Mouse (Mus musculus) lung, postnatal 4 days (tissue): Measurements from ENCODE around the gene Psmb6.
"Not testable (repeated sequence)": the region's sequence is repeated elsewhere in the genome, so short reads cannot be mapped to it uniquely, and the experiment has no call there.

Experiments
- DNase-seq, 2 experiments: peaks; one replicate each; pipeline ENCODE4 v3.0.0; 2021

Gene Psmb6

DNA sequence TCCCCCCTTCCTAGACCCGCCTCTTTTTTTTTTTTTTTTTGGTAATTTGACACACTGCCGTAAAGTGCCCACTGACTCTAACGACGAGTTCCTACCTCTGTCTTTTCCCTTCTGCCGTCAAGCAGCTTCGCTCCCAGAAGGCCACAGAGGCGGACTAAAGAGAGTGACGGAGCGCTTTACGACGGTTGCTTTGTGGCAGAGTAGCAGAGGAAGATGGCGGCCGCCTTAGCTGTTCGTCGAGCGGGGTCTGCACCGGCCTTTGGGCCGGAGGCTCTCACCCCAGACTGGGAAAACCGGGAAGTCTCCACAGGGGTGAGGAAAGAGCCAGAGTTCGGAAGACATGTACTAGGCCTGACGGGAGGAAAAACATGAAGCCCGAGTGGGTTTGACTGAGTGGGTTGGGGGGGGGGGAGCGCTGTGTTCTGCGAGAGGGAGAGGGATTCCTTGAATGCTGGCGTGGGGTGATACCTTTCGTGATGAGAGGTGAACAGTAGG is at the start of gene Psmb6:
Gene Psmb6, plus strand, starts transcription at position 184 of the 495 bp plus-strand sequence.
- DNase-seq, result peak; percentile 92 to 94

DNA sequence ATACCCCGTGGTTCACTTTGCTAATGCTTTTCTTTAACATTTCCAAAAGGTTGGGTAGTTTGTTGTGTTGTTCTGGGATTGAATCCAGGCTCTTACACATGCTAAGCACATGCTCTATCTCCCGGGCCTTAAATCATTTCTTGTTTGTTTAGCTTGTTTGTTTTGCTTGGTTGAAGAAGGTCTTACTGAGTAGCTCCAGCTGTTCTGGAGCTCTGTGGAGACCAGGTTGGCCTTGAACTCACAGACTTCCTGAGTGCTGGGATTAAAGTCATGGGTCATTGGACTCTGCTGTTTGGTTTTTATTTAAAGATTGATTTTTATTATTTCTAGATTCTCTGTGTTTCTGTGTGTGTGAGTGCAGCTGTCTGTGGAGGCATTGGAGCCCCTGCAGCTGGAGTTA is 39.7 kb upstream of the Psmb6 start:
- no peak for DNase-seq

DNA sequence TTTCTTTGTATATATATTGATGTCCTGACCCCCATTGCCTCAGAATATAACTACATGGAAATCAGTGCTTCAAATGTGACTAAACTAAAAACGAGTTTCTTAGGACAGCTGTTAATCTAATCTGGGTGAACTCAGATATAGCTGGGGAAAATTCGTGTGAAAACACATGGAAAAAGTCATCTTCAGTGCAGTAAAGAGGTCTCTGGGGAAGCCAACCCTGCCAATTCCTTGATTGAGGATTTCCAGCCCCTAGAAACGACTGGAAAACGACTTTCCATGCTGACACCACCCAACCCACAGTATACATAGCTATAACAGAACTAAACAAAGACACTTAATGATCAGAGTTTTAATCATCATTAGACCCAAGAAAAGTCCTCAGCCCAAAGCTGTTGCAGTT is 37.4 kb upstream of the Psmb6 start:
- DNase-seq, result no peak

DNA sequence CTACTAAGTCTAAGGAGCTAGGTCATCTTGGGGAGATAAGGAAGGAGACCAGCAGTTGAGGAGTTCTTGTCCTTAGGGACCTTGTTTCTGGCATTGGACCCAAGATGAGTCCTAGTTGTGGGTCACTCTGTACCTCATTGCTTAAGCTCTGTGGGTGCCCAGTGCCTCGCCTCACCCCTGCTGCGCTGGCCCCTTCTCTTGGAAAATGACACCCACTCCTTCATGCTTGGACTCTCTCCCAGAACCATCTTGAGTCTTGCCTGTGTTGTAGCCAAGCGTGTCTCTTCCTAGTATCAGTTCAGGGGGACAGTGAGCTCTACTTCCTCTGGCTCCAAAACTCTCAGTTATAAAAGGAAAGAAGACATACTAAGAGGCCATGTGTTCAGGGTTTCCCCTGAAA is 36.0 kb upstream of the Psmb6 start:
- no peak for DNase-seq

DNA sequence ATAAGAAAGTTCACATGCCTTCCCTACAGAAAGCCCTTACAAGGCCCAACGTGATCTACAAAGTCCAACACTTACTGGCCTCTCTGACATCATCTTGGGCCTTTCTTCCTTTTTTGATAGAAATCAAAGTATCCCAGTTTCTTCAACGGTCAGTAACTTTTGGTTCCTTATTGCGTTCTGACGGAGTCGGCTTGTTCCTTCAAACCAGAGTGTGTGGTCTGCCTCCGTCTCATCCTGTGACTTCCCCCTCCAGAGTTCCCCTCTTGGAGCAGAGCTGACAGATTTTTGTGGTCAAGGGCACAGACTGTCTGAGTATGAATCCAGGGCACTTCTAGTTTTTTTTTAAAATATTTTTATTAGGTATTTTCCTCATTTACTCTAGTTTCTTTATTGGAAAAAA is 35.5 kb upstream of the Psmb6 start:
- peak in 1 of 2 experiments; percentile 31 for DNase-seq

DNA sequence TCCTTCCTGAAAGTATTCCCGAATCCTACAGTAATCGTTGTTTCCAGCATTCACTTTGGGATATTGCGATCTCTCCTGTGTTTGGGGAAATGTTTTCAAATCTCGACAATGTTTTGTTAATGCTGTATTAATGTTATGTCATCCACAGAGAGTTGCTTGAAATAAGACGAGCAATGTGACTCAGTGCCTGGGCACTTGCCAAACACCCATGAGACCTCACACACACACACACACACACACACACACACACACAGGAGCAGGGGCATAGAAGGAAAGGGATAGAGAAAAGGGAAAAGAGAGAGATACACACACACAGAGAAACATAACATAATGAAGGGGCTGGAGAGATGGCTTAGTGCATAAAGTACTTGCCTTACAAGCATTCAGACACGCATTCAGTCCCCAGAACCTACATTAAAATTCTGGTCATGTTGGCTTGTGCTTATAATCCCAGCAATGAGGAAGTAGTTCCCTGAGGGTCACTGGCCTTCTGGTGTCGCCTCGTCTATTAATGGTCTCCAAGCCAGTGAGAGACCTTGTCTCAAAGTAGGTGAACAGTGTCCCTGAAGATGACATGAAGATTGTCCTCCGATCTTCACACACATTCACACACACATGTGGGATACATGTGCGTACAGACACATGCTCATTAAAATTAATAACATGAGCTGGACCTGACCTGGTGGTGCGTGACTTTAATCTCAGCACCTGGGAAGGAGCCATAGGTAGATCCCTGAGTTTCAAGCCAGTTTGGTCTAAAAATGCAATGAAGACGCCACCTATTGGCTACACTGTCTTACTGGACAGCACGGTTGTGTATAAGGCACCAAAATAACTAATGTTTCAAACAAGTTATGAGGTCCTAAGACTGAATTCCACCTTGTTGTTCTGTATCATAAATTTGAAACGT is 25.3 kb upstream of the Psmb6 start:
- peak; percentile 24 to 38 for DNase-seq

DNA sequence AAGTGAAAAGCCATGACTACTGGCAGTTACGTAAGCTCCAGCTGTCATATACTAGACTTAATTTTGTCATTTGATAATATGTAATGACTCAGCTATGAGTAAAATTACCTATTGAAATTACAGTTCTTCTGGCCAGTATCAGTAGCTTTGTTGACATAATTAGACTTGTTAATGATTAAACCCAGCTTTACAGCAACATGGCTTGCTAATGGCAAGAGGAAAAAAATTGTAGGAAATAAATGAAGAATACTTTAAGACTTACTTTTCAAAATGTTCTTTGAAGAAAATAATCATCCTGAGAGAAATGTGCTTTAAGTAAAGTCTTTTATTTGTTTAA is 24.7 kb upstream of the Psmb6 start:
- DNase-seq, result no peak

DNA sequence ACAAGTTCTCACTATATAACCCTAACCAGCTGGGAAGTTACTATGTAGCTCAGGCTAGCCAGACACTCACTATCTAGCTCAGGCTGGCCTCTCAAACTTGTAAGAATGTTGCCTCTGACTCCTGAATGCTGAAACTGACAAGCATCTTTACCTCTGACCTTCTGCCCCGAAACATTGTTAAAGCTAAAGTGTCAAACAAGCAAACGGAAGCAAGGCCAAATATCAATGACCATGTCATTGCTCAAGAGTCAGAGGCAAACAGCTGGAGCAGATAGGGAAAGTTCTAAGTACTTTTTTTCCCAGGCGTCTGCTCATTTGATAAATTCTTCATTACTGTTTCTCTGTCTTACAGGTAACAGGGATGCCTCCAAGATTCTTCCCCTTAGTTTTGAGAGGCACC is 23.1 kb upstream of the Psmb6 start:
- no peak for DNase-seq

DNA sequence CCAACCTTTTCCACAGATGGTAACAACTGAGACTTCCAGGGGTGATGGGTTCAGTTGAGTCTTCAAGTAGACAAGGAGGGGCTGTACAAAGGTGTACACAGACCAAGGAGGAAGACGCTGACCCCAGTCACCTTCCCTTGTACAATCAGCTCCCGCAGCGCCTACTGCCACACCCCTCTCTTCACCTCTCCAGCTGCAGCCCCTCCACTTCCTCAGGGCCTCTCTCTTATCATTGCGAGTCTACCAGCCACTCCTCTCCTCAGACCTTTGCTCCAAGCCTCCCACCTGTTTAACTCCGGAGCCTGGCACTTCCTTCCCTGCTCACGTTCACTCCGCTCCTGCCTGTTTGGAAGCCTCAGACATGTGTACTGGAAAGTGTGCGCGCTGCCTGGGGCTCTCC is 20.2 kb upstream of the Psmb6 start, which contains the start of gene Tm4sf5:
Gene Tm4sf5, plus strand, starts transcription at position 275 of the 400 bp plus-strand sequence.
- no peak for DNase-seq

DNA sequence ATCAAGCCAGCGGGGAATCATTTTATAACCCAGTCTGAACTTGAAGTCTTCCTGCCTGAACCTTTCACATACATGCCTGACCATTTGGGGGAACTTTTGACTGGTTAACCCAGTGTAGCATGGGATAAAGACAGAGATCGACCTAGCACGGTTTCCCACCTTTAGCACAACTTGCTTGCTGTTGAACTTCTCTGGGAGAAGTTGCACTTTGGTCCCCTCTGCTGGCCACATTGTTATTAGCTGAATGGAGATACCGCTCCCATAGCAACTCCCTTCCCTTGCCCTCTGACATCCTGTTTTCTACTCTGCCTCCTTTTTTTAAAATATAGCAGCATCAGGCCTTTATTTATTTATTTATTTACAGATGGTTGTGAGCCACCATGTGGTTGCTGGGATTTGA is 18.8 kb upstream of the Psmb6 start:
- DNase-seq, result peak; percentile 58 to 83

DNA sequence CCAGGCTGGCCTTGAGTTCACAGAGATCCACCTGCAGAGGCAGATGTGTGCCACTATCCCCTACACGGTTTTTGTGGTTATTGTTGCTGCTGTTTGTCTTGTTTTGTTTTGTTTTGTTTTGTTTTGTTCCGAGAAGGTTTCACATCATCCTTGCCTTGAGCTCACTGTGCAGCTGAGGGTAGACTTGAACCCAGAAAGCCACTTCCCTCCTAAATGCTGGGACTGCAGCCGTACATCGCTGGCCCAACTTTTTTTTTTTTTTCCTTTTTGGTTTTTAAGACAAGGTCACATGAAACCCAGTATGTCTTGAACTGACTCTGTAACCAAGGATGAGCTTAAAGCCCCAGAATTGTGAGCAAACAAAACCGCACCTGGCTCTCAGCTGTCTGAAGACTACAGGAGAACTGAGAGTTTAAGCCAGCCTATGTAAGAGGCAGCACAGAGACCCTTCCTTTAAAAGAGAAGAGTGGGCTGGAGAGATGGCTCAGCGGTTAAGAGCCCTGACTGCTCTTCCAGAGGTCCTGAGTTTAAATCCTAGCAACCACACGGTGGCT is 18.1 kb upstream of the Psmb6 start:
- no peak for DNase-seq

DNA sequence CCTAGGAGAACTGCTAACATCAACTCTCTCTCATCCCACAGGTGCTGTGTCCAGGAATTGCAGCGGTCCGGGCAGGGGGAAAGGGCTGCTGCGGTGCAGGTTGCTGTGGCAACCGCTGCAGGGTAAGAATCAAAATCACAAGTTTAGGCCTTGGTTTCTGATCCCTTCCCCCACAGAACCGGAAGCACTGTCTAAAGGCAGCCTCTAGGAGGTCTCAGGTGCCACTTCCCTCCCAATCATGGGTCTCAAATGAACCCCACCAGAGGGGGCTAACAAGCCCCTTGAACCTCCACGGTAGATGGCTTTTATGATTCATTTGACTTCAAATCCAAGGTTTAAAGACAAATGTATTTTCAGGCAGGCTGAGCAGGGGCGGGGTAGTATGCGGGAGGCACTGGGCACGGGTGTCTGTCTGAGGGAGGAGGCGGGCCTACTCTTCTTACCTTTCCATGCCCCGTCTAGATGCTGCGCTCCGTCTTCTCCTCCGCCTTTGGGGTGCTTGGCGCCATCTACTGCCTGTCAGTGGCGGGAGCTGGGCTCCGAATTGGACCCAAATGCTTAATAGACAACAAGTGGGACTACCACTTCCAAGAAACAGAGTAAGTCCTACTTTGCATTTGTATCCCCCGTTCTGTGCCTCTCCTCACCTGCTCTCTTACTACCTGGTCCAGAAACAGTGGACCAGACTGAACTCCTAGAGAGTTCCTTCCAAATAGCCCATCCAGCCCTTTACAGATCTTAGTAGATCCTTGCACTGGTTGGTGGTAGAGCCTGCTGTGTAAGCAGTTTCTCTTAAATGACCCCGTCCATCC is 15.2 kb upstream of the Psmb6 start:
- peak in 1 of 2 experiments; percentile 43 for DNase-seq

DNA sequence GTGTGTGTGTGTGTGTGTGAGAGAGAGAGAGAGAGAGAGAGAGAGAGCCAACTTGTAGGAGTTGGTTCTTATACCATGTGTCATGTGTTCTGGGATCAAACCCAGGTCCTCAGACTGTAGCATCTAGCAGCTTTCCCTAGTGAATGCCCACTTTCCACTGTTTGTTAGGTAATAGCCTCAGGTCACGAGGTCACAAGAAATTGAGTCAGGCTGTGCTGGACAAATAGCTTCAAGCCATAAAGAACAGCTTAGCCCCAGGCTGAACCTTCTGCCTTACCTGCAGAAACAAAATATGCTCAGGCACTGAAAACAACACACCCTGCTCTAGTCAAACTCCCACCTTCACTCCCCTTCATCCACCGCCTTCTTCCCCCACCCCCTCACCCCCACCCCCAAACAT is 13.9 kb upstream of the Psmb6 start:
- no peak for DNase-seq

DNA sequence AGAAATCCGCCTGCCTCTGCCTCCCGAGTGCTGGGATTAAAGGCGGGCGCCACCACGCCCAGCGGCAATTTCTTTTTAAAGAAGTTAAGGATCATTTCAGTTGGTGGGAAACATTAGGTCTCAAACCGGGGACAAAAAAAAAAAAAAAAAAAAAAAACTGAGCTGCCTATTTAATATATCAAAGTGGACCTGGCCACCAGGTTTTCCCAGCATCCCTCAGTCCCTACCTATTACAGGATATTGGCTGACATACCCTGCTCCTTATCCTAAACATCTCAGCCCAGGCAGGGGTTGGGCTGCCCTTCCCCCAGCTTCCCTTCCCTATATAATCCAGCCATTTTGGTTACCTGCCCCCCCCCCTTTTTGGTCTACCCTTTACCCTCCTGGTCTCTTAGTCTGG is 13.3 kb upstream of the Psmb6 start:
- no peak for DNase-seq

DNA sequence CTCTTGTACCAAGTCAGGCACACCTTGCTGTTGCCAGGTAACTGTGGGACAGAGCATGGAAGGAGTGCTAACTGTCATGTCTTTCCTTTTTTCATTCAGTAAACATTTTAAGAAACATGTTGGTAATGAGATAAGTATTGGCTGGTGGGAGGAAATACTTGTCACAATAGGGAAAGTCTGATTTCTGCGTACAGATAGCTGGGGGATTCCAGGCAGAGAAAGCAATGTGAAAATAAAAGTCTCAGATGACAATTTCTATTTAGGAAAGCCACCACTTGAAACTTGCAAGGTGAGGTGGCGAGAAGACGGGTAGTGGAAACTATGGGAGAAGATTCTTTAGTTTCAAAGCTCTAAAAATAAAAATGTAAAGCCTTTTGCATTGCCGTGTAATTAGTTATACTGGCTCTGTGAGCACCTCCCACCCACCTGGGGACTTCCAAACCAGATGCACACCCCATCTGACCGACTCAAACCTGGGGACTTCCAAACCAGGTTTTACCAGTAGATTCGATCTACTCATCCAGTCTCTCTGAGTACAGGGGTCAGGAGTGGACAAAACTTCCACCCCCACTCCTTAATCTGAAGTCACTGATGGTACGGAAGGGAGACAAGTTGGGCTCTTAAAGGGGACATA is 12.3 kb upstream of the Psmb6 start:
- DNase-seq, result no peak

DNA sequence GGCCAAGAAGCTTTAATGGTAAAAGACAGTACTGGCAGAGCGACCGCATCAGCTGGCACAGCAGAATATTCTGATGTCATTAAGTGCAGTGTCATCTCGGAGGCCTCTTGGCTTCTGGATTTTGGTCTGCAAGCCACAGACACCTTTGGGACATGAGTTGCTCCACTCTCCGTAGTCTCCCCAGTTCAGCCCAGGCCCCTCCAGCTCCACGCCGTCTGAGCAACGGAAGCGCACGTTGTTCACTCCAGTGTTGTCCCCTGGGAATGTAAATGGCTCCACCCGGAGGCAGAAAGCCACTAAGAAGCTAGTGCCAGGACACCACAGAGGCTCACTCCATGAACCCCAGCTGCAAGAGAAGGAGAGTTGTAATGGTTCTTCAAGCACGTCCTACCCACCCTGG is 11.6 kb upstream of the Psmb6 start:
- DNase-seq, result no peak

DNA sequence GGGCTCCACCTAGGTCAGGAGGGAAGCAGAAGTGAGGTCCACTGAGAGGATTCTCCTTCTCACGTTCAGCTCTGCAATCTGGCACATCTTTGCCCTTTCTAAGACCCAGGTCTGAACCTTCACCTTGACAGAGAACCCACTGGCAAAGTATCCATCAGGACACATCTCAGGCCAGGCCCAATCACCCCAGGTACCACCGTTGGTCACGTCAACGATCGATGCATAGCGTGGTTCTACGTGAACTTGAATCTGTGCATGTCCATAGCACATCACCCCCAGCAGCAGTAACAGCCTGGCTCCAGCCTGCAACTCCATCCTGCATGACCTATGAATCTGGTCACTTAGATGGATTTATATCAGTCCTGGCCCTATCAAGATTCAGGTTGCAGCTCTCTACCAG is 10.9 kb upstream of the Psmb6 start, which contains the start of gene Vmo1:
Gene Vmo1, minus strand, starts transcription at position 329 of the 400 bp plus-strand sequence.
- DNase-seq, result no peak

DNA sequence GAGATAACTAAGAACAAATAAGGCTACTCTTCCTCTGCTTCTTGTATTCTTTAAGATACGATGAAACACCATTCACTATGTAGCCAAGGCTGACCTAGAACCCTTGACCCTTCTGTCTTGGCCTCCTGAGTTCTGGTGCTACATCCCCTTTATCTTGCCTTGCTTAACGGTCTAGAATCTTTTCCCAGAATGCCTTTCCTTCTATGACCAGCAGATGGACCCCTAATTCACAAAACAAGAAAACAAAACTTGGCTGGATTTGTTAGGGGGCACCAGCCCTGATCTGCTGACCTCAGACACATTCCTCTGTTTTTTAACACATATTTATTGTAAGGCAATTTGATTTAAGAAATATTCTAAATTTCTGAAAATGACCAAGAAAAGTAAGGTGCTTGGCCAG is 8.8 kb upstream of the Psmb6 start:
- peak in 1 of 2 experiments; percentile 46 for DNase-seq

DNA sequence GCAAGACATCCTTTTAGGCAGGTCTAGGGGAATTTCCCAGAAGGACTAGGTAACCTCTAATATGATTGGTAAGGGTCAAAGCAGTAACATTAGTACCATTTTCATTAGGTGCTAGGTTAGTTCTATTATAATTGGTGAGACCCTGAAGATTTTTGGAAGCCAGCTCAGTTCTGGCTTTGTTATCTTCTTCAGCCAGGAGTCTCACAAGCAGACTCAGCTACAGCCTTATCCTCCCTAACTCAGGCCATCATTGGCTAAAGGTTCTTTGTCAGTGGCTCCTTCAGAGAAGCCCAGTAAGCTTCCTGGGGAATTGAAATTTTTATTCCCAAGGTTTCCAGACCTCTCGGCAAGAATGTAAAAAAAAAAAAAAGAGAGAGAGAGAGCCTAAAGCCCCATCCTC is 6.7 kb upstream of the Psmb6 start:
- no peak for DNase-seq

DNA sequence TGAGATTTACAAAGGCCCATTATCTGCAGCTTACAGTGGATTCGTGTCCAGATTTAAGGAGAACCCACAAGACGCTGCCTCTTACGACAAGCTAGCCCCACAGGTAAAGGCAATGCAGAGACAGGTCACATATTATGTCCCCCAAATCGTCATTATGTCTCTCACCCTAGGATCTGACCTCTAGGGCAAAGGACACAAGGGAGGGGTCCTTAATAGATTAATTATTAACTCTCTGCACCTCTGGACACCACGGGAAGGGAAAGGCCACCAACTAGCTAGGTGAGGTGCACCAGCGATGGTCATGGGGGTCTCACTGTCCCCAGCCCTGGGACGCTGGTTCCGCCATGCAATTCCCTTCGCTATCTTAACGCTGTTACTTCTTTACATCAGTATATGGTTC is 6.2 kb upstream of the Psmb6 start, which contains the start of gene Gltpd2:
Gene Gltpd2, plus strand, starts transcription at position 274 of the 400 bp plus-strand sequence.
- no peak for DNase-seq

DNA sequence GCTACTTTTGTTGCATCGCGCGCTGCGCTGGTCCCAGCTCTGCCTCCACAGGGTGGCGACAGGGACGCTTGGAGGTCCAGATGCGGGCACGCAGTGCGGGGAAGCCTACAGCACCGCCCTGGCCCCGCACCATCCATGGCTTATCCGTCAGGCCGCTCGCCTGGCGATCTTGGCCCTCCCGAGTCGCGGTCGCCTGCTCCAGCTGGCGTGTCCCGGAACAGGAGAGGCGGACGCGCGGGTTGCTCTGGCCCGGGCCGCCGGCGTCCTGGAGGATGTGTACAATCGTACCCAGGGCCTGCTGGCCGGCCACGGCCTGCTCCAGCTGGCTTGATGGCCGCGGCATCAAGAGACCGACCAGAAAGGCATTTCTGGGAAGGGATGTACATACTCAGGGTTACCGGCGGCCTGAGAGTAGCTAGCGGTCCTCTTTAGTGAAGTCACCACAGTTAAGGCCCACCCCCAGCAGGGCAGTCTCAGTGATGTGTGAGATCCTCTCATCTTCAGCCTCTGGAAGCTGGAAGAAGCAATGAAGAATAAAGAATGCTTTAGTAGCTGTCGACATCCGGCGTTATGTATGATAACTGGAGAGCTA is 4.9 kb upstream of the Psmb6 start:
- DNase-seq, result peak; percentile 42 to 64

DNA sequence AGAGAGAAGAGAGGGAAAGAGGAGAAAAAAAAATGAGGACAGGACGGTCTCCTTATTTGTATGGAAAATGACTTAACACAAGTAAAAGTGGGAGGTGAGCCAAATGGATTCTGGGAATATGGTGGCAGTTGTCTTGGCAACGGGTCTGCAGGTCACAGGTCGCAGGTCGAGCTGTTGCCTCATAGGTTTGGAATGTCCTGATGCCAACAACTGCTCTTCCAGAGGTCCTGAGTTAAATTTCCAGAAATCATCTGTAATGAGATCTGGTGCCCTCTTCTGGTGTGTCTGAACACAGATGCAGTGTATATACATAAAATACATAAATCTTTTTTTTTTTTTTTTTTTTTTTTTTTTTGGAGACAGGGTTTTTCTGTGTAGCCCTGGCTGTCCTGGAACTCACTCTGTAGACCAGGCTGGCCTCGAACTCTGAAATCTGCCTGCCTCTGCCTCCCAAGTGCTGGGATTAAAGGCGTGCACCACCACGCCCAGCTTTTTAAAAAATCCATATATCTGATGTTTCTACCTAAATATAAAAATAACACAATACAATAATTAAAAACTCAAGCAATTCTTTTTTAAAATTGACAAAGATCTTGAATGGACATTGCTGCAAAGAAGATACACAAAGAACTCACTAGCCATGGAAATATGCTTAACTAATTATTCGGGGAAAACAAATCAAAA is 1.7 kb upstream of the Psmb6 start:
- DNase-seq, result not testable (repeated sequence)
